Mouse (Mus musculus): Measurements from ENCODE around the gene Kazald1.

- TF ChIP-seq POLR2A (IDR thresholded peaks at IDR 0.05; ENCODE audit: borderline replicate concordance, insufficient read depth, low read length) (no peak), CTCF (IDR thresholded peaks at IDR 0.05; ENCODE audit: borderline replicate concordance, insufficient read depth, low read depth, low read length) (no peak)
Measured at GRCm38 (mm10) chr19:45113791-45114460, 38.9 kb downstream of the Kazald1 start.

All from cerebellum, adult 2 months (tissue).